Mouse (Mus musculus): ENCODE measurements at regions not wholly inside any gene's neighbourhood (a gene's known extent, or its start where the extent isn't known, plus 50 kb on each side); places are given as distances from the start of the nearest gene placed in this dataset.

DNA sequence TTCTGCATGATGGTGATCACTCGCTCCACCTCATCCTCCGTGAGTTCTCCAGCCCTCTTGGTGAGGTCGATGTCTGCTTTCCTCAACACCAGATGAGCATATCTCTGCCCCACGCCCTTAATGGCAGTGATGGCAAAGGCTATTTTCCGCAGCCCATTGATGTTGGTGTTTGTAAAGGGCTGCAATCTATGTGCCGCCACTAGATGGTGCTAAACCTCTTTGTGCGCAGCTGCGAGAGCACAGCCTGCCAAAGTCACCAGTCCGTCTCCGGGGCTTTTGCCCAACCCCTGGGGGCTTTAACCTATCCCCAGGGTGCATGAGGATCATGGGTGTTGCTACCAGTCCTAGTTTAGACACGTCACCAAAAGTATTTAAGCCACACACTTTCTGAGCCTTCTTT is 140.9 kb upstream of the Cts3 start:
- peak; percentile 2 for DNase-seq

DNA sequence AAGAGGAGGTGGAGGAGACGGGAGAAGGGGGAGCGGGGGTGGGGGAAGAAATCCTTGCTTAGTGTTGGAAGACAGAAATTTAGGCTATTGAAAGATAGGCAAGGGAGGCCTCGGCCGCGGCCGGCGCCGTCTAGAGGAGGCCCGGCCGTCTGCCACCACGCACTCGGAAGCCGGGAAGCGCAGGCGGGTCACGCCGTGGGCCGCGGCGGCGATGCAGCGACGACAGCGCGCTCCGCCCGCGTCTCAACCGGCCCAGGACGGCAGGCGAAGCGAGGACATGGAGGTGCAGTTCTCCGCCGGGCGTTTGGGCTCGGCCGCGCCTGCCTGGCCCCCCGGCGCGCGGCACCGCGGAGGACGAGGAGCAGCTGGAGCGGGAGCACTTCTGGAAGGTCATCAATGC is 95.8 kb upstream of the Cts3 start:
- DNase-seq: no peak
